In genomic region chr17:26463432-26463831, GRCm38 (mm10) we compare ENCODE assay signal across 25 mouse cellular contexts. TPM values are rescaled to one million over a fixed set of nuclear protein-coding genes. Genes with fewer than 3 reads are reported as not detected.
DNase-seq lines count a peak whose midpoint lies in the region; ATAC-seq and TF ChIP-seq lines count a peak whose summit lies in the region.
"Had no signal": no experiment of that assay in that cellular context is flagged by ENCODE, and none has a peak within 500 bp of the region (broad histone marks: within the 10 kb centered on the region; RNA-seq: fewer than 3 reads in every experiment).

No protein-coding gene starts in this region.

- no peaks in the 10 kb centered on the region for H3K9me3 ChIP-seq in heart, embryonic 10.5 days
- H3K9me3 ChIP-seq in heart, embryonic 12.5 days (replicated peaks), result no peaks in the 10 kb centered on the region
- H3K9me3 ChIP-seq in liver, embryonic 11.5 days (ENCODE audit: control insufficient read depth, low read length), result no peaks in the 10 kb centered on the region
- H3K9me3 ChIP-seq: embryonic facial prominence, embryonic 10.5 days; embryonic facial prominence, embryonic 13.5 days; G1E; heart, embryonic 13.5 days; hindbrain, embryonic 10.5 days; hindbrain, embryonic 13.5 days; intestine, embryonic 15.5 days had no signal

- no peak overlapping the region for H3K4me2 ChIP-seq in heart, embryonic 12.5 days
- no peak overlapping the region for H3K4me2 ChIP-seq in liver, embryonic 11.5 days
- H3K4me2 ChIP-seq: embryonic facial prominence, embryonic 13.5 days; hindbrain, embryonic 13.5 days; intestine, embryonic 15.5 days had no signal

- H3K4me3 ChIP-seq in gastrocnemius, adult 2 months, result no peak overlapping the region
- no peak overlapping the region for H3K4me3 ChIP-seq in heart, embryonic 10.5 days
- no peak overlapping the region for H3K4me3 ChIP-seq in heart, embryonic 12.5 days
- H3K4me3 ChIP-seq in liver, adult 2 months (ENCODE audit: insufficient read depth, low read depth, low read length), result no peak overlapping the region
- no peak overlapping the region for H3K4me3 ChIP-seq in liver, embryonic 11.5 days (ENCODE audit: low read depth, low read length)
- H3K4me3 ChIP-seq: embryonic facial prominence, embryonic 10.5 days; embryonic facial prominence, embryonic 13.5 days; erythroblast, embryonic 14.5 days; heart, embryonic 13.5 days; hindbrain, embryonic 10.5 days; hindbrain, embryonic 13.5 days; intestine, embryonic 15.5 days had no signal

- H3K79me2 ChIP-seq in liver, adult 2 months (ENCODE audit: control insufficient read depth, insufficient read depth, low read length), result no peaks in the 10 kb centered on the region

- ATAC-seq in heart, embryonic 12.5 days (ENCODE audit: insufficient number of reproducible peaks, low FRiP score), result no peak
- no peak for ATAC-seq in liver, embryonic 11.5 days (replicated peaks; ENCODE audit: low FRiP score)
- ATAC-seq: forebrain, embryonic 14.5 days; hindbrain, embryonic 16.5 days; intestine, embryonic 15.5 days; Patski had no signal

- peaks cover 28% of the 10 kb centered on the region for H3K4me1 ChIP-seq in heart, embryonic 10.5 days
- peaks cover 19% of the 10 kb centered on the region for H3K4me1 ChIP-seq in heart, embryonic 12.5 days (replicated peaks)
- 0 out of 2 replicates have a peak, but pooled peaks cover 14% of the 10 kb centered on the region for H3K4me1 ChIP-seq in liver, adult 2 months (ENCODE audit: control insufficient read depth, insufficient read depth, low read length)
- H3K4me1 ChIP-seq in liver, embryonic 11.5 days (replicated peaks; ENCODE audit: control insufficient read depth, insufficient read depth, low read length), result 0 out of 2 replicates have a peak, but pooled peaks cover 2% of the 10 kb centered on the region

- intact Hi-C loops in gastrocnemius, adult 2 months (cut with DNase I), result no loop called here
- intact Hi-C loops in gastrocnemius, postnatal 36 days (cut with DNase I), result loop anchor here (5.0 kb wide), 1 partner anchor 424 kb away; no protein-coding TSS in a partner anchor

- no peak for TF ChIP-seq POLR2A in liver, adult 2 months (IDR thresholded peaks at IDR 0.05; ENCODE audit: extremely low read depth, insufficient read depth, low read length)

- DNase-seq in gastrocnemius, adult 2 months, result no peak
- no peak for DNase-seq in gastrocnemius, postnatal 36 days
- DNase-seq in heart, embryonic 10.5 days (ENCODE audit: low spot score), result no peak
- DNase-seq in liver, adult 2 months (ENCODE audit: extremely low read depth, low read depth, low spot score), result no peak
- DNase-seq in liver, embryonic 11.5 days (ENCODE audit: low spot score), result no peak
- no peak for DNase-seq in cerebellum, adult 9-10 months
- DNase-seq: adrenal gland, postnatal 10 days; B cell, adult 2 months; cerebellum, postnatal 10 days; cerebellum, postnatal 36 days; embryo, embryonic 11 days; forebrain, postnatal 0 days; gastrocnemius, postnatal 25 days had no signal

- WGBS in heart, embryonic 10.5 days, result 86% methylated on average over 5 of the region's 5 CpGs
- WGBS in heart, embryonic 12.5 days, result 82% methylated on average over 5 of the region's 5 CpGs
- 86% methylated on average over 5 of the region's 5 CpGs for WGBS in liver, adult 2 months
- WGBS in liver, embryonic 11.5 days, result 82% methylated on average over 5 of the region's 5 CpGs

- no peak for TF ChIP-seq CTCF in gastrocnemius, adult 2 months (IDR thresholded peaks at IDR 0.05)
- no peak for TF ChIP-seq CTCF in liver, adult 2 months (IDR thresholded peaks at IDR 0.05; ENCODE audit: low read depth, low read length)

- H3K27me3 ChIP-seq in heart, embryonic 10.5 days (ENCODE audit: insufficient read depth, poor library complexity, severe bottlenecking), result peaks cover 12% of the 10 kb centered on the region; the same call in 1 of the 2 replicates
- no peaks in the 10 kb centered on the region for H3K27me3 ChIP-seq in heart, embryonic 12.5 days (replicated peaks)
- H3K27me3 ChIP-seq in liver, adult 2 months (ENCODE audit: control insufficient read depth, insufficient read depth, low read length), result no peaks in the 10 kb centered on the region
- H3K27me3 ChIP-seq in liver, embryonic 11.5 days (replicated peaks; ENCODE audit: control insufficient read depth, insufficient read depth, low read length), result no peaks in the 10 kb centered on the region
- H3K27me3 ChIP-seq: embryonic facial prominence, embryonic 13.5 days; intestine, embryonic 15.5 days; Patski had no signal

- peak overlapping the region; percentile 92 for H3K27ac ChIP-seq in gastrocnemius, adult 2 months
- H3K27ac ChIP-seq in heart, embryonic 10.5 days, result peak overlapping the region; percentile 13; the same call in 1 of the 2 replicates
- no peak overlapping the region for H3K27ac ChIP-seq in heart, embryonic 12.5 days (ENCODE audit: poor library complexity, severe bottlenecking)
- H3K27ac ChIP-seq in liver, adult 2 months (replicated peaks; ENCODE audit: insufficient read depth, low read depth, low read length), result peak overlapping the region; percentile 80
- H3K27ac ChIP-seq in liver, embryonic 11.5 days (ENCODE audit: low read depth, low read length), result no peak overlapping the region
- H3K27ac ChIP-seq: embryonic facial prominence, embryonic 10.5 days; embryonic facial prominence, embryonic 13.5 days; heart, embryonic 13.5 days; hindbrain, embryonic 10.5 days; hindbrain, embryonic 13.5 days; intestine, embryonic 15.5 days had no signal

- H3K9ac ChIP-seq in heart, embryonic 12.5 days, result no peak overlapping the region
- no peak overlapping the region for H3K9ac ChIP-seq in liver, adult 2 months (ENCODE audit: low read depth, low read length)
- H3K9ac ChIP-seq in liver, embryonic 11.5 days (ENCODE audit: low read depth, low read length), result no peak overlapping the region
- H3K9ac ChIP-seq: embryonic facial prominence, embryonic 13.5 days; forebrain, postnatal 0 days had no signal

- H3K36me3 ChIP-seq in heart, embryonic 10.5 days, result no peaks in the 10 kb centered on the region
- no peaks in the 10 kb centered on the region for H3K36me3 ChIP-seq in heart, embryonic 12.5 days
- no peaks in the 10 kb centered on the region for H3K36me3 ChIP-seq in liver, adult 2 months (ENCODE audit: control insufficient read depth, insufficient read depth, low read length)
- H3K36me3 ChIP-seq in liver, embryonic 11.5 days (ENCODE audit: control insufficient read depth, insufficient read depth, low read length), result no peaks in the 10 kb centered on the region
- H3K36me3 ChIP-seq: embryonic facial prominence, embryonic 10.5 days; embryonic facial prominence, embryonic 13.5 days; G1E; heart, embryonic 13.5 days; hindbrain, embryonic 10.5 days; hindbrain, embryonic 13.5 days; intestine, embryonic 15.5 days had no signal

RNA-seq across cellular contexts. Expression of gene Neurl1b, which starts 48.8 kb away (rescaled TPM):
- total RNA-seq in gastrocnemius, adult 2 months (2021), result 1 to 10 TPM; 2.3 to 2.6 TPM
- 1 to 10 TPM; 2.6 to 3.7 TPM for total RNA-seq in gastrocnemius, postnatal 36 days (2021)
- polyA plus RNA-seq in heart, embryonic 10.5 days (2016; fragmentation: Nextera tagmentation; extraction: Ambion mirVana), result 1.3 and 1.8 TPM in 2 replicates
- polyA plus RNA-seq in heart, embryonic 12.5 days (2016; fragmentation: Nextera tagmentation; extraction: Ambion mirVana), result 2.2 and 2.4 TPM in 2 replicates
- total RNA-seq in liver, adult 2 months (2014; rRNA removed), result 0.46 and 1.8 TPM in 2 replicates
- 0.57 and 0.83 TPM in 2 replicates for polyA plus RNA-seq in liver, adult 2 months (2012; rRNA removed)
- polyA plus RNA-seq in liver, embryonic 11.5 days (2014; fragmentation: Nextera tagmentation; extraction: Ambion mirVana), result 0.08 and 0.12 TPM in 2 replicates
- polyA plus RNA-seq: erythroblast, embryonic 14.5 days; G1E had no signal

Comparison
In these comparisons a context has a peak if more than half of its experiments do, and no peak if none do; other contexts are left out.
1. H3K27ac ChIP-seq: peak in gastrocnemius, adult 2 months (single experiment), heart, embryonic 10.5 days (single experiment) and liver, adult 2 months (single experiment); none in heart, embryonic 12.5 days (single experiment) and liver, embryonic 11.5 days (single experiment).